Mouse (Mus musculus): ENCODE measurements around the gene Akt3. TPM values are rescaled to one million over a fixed set of nuclear protein-coding genes. Genes with fewer than 3 reads are reported as not detected.
A peak's percentile ranks its signal among the peaks of the same experiment; 100 is the strongest.

Akt3 gene
- polyA plus RNA-seq, 1 experiment = 8.7 TPM

DNA sequence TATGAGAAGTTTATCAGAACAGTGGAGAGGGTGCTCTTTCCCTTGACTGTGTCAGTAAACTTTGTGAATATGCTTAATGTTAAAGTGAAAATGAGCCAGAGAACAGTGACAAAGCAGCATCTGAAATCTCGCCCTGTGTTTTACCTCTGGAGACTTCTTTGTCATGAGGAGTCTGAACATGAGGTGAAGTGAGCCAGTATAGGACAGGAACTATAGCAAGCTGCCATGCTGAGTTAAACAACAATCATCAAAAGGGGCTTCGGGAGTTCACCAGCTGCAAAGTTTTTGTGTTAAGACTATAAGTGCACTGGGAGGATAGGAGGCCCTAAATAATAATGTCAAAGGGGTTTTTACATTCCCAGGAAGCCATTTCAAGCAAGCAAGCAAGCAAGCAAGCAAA, 71.3 kb downstream of the Akt3 start:
- H3K79me2 ChIP-seq (ENCODE audit: control insufficient read depth, insufficient read depth) = no peaks in the 10 kb centered on the region
- no peaks in the 10 kb centered on the region for H3K36me3 ChIP-seq (ENCODE audit: control insufficient read depth, insufficient read depth)
- TF ChIP-seq TCF12 (IDR thresholded peaks at IDR 0.05; ENCODE audit: insufficient read depth, poor library complexity, severe bottlenecking) = no peak
- TF ChIP-seq REST (IDR thresholded peaks at IDR 0.05; ENCODE audit: insufficient read depth, insufficient read length) = no peak
- TF ChIP-seq MAX (IDR thresholded peaks at IDR 0.05; ENCODE audit: low read depth) = no peak
- TF ChIP-seq POLR2A (IDR thresholded peaks at IDR 0.05; ENCODE audit: insufficient read length, low read depth) = no peak
- no peak for TF ChIP-seq CEBPB (IDR thresholded peaks at IDR 0.05; ENCODE audit: insufficient read depth, poor library complexity, severe bottlenecking)
- no peak for TF ChIP-seq SRF (IDR thresholded peaks at IDR 0.05; ENCODE audit: control insufficient read depth, insufficient read length, low read depth)
- TF ChIP-seq POLR2AphosphoS2 (IDR thresholded peaks at IDR 0.05; ENCODE audit: insufficient read length, low read depth) = no peak
- no peak for TF ChIP-seq TCF3 (IDR thresholded peaks at IDR 0.05; ENCODE audit: insufficient read length, low read depth)
- H3K27me3 ChIP-seq (ENCODE audit: control insufficient read depth, insufficient read depth, insufficient read length) = no peaks in the 10 kb centered on the region
- no peak overlapping the region for H3K4me2 ChIP-seq (ENCODE audit: low read depth)
- no peak overlapping the region for H3ac ChIP-seq (ENCODE audit: control insufficient read depth, insufficient read length)
- H3K4me3 ChIP-seq = no peak overlapping the region

DNA sequence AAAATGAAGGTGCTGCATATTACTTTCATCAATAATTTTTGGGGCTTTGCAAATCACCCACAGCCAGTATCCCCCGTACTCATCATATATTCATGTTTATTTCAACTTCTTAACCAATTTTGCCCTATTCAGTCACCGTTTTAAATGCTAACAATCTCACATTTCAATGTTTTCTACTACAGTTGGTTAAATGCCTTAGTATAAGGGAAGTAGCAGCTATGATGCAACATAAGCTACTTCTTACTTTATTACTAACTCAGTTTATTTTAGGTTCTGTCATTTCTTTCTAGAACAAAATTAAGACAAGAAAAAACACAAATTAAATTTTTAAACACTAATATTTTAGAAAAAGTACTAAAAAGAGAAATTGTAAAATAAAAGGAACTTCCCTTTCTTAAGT, 78.4 kb downstream of the Akt3 start:
- Histone ChIP-seq H3K4me2 (ENCODE audit: low read depth) (no peak overlapping the region), H3ac (ENCODE audit: control insufficient read depth, insufficient read length) (no peak overlapping the region), H3K27me3 (ENCODE audit: control insufficient read depth, insufficient read depth, insufficient read length) (no peaks in the 10 kb centered on the region), H3K4me3 (no peak overlapping the region), H3K79me2 (ENCODE audit: control insufficient read depth, insufficient read depth) (peaks cover 4% of the 10 kb centered on the region), H3K36me3 (ENCODE audit: control insufficient read depth, insufficient read depth) (no peaks in the 10 kb centered on the region)
- TF ChIP-seq CEBPB (IDR thresholded peaks at IDR 0.05; ENCODE audit: insufficient read depth, poor library complexity, severe bottlenecking) = peak; percentile 41; the same call in 1 of the 2 replicates
- TF ChIP-seq MAX (IDR thresholded peaks at IDR 0.05; ENCODE audit: low read depth) = no peak
- no peak for TF ChIP-seq TCF12 (IDR thresholded peaks at IDR 0.05; ENCODE audit: insufficient read depth, poor library complexity, severe bottlenecking)
- TF ChIP-seq USF1 (IDR thresholded peaks at IDR 0.05; ENCODE audit: low read depth) = no peak
- TF ChIP-seq SRF (IDR thresholded peaks at IDR 0.05; ENCODE audit: control insufficient read depth, insufficient read length, low read depth) = no peak

DNA sequence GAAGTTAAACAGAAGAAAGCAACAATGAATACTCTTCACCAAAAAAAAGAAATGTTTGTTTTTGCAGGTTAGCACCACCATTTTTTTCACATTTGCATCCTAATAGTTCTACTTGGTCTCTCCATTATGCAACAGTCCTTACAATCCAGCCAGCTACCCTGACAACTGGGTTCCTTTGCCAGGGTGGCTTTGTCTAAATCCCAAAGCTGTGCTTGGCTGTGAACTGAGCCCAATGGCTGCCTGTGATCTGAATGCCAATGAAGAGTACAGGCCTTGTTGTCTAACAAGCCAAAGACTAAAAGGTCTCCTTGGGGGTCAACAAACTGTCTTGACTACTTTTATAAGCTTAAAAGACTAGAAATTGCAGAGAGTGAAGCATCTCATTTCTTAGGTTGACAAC, 82.6 kb downstream of the Akt3 start:
- Histone ChIP-seq H3K79me2 (ENCODE audit: control insufficient read depth, insufficient read depth) (peaks cover 16% of the 10 kb centered on the region), H3K36me3 (ENCODE audit: control insufficient read depth, insufficient read depth) (no peaks in the 10 kb centered on the region), H3K27me3 (ENCODE audit: control insufficient read depth, insufficient read depth, insufficient read length) (no peaks in the 10 kb centered on the region), H3ac (ENCODE audit: control insufficient read depth, insufficient read length) (no peak overlapping the region), H3K4me3 (no peak overlapping the region), H3K4me2 (ENCODE audit: low read depth) (no peak overlapping the region)
- TF ChIP-seq MYOD1 (IDR thresholded peaks at IDR 0.05; ENCODE audit: control insufficient read depth in 1 of 3, insufficient read length in 2 of 3, low read depth in 2 of 3) (no peak), REST (IDR thresholded peaks at IDR 0.05; ENCODE audit: insufficient read depth, insufficient read length) (no peak), USF1 (IDR thresholded peaks at IDR 0.05; ENCODE audit: low read depth) (no peak), CEBPB (IDR thresholded peaks at IDR 0.05; ENCODE audit: insufficient read depth, poor library complexity, severe bottlenecking) (no peak), MAX (IDR thresholded peaks at IDR 0.05; ENCODE audit: low read depth) (no peak), E2F4 (IDR thresholded peaks at IDR 0.05; ENCODE audit: insufficient read depth) (no peak)

DNA sequence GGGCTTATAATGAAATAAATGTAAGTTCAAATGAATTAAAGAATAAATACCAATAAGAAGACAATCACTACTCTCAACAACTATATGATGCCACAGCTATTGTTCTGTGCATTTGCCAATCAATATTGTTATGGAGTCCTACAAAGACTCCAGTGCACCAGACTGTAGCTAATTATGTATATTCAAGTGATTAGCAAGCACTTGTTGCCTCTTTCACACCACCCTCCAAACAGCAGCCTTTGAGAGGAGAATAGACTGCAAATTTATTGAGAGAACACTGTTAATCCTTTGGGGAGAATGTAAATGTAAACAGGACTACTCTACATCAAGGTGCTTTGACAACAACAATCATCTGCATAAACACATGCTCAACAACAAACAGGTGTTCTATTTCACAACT, 86.7 kb downstream of the Akt3 start:
- Histone ChIP-seq H3K79me2 (ENCODE audit: control insufficient read depth, insufficient read depth) (peaks cover 16% of the 10 kb centered on the region), H3K4me2 (ENCODE audit: low read depth) (no peak overlapping the region), H3ac (ENCODE audit: control insufficient read depth, insufficient read length) (no peak overlapping the region), H3K27me3 (ENCODE audit: control insufficient read depth, insufficient read depth, insufficient read length) (no peaks in the 10 kb centered on the region), H3K4me3 (no peak overlapping the region), H3K36me3 (ENCODE audit: control insufficient read depth, insufficient read depth) (no peaks in the 10 kb centered on the region)
- TF ChIP-seq POLR2A (IDR thresholded peaks at IDR 0.05; ENCODE audit: insufficient read length, low read depth) (no peak), USF1 (IDR thresholded peaks at IDR 0.05; ENCODE audit: low read depth) (no peak), MYOD1 (IDR thresholded peaks at IDR 0.05; ENCODE audit: control insufficient read depth in 1 of 3, insufficient read length in 2 of 3, low read depth in 2 of 3) (no peak)

DNA sequence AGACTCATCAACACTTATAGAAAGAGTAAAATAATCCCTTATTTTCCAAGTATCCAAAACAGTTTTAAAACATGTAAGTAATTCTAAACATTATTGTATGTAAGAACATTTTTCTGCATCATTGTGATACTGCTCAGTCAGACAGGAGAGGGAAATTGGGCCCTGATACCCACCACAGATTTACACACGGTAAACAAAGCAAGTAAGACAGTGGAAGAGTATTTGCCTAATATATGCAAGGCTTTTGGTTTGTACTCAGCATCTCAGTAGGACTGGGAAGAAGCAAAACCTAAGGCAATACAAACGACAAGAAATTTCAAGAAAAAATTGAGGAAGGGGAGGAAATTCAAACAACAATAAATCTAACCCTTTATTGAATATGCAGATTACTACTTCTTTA, 92.2 kb downstream of the Akt3 start:
- Histone ChIP-seq H3K27me3 (ENCODE audit: control insufficient read depth, insufficient read depth, insufficient read length) (no peaks in the 10 kb centered on the region), H3K36me3 (ENCODE audit: control insufficient read depth, insufficient read depth) (no peaks in the 10 kb centered on the region), H3K79me2 (ENCODE audit: control insufficient read depth, insufficient read depth) (peaks cover 6% of the 10 kb centered on the region), H3K4me2 (ENCODE audit: low read depth) (no peak overlapping the region), H3K4me3 (no peak overlapping the region), H3ac (ENCODE audit: control insufficient read depth, insufficient read length) (no peak overlapping the region)
- TF ChIP-seq POLR2AphosphoS2 (IDR thresholded peaks at IDR 0.05; ENCODE audit: insufficient read length, low read depth) (no peak), TCF3 (IDR thresholded peaks at IDR 0.05; ENCODE audit: insufficient read length, low read depth) (no peak), USF1 (IDR thresholded peaks at IDR 0.05; ENCODE audit: low read depth) (no peak), SRF (IDR thresholded peaks at IDR 0.05; ENCODE audit: control insufficient read depth, insufficient read length, low read depth) (no peak), CEBPB (IDR thresholded peaks at IDR 0.05; ENCODE audit: insufficient read depth, poor library complexity, severe bottlenecking) (no peak), MYOD1 (IDR thresholded peaks at IDR 0.05; ENCODE audit: control insufficient read depth in 1 of 3, insufficient read length in 2 of 3, low read depth in 2 of 3) (no peak), MAX (IDR thresholded peaks at IDR 0.05; ENCODE audit: low read depth) (no peak), MYOG (IDR thresholded peaks at IDR 0.05; ENCODE audit: control insufficient read depth in 1 of 3, insufficient read depth in 1 of 3, insufficient read length in 2 of 3, low read depth in 2 of 3) (no peak), REST (IDR thresholded peaks at IDR 0.05; ENCODE audit: insufficient read depth, insufficient read length) (no peak)

DNA sequence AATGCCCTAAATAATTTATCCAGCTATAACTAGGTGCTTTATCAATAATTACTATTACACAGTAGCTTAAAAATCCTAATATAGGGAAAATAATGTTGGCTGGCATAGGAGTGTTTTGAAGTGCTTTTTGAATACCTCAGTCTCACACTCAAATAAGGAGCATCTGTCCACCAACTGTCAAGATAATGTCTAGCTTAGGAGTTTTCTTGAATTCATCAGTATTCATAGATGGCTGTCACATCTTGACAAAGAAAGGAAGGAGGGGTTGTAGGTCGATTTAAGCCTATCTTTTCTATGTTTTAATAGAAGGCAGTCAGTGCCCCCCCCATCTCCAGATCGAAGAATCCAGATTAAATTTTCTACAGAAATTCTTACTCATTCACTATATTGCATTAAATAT, 92.7 kb downstream of the Akt3 start:
- H3K27me3 ChIP-seq (ENCODE audit: control insufficient read depth, insufficient read depth, insufficient read length) = no peaks in the 10 kb centered on the region
- peaks cover 10% of the 10 kb centered on the region for H3K79me2 ChIP-seq (ENCODE audit: control insufficient read depth, insufficient read depth)
- no peak overlapping the region for H3K4me3 ChIP-seq
- H3ac ChIP-seq (ENCODE audit: control insufficient read depth, insufficient read length) = no peak overlapping the region
- H3K36me3 ChIP-seq (ENCODE audit: control insufficient read depth, insufficient read depth) = no peaks in the 10 kb centered on the region
- H3K4me2 ChIP-seq (ENCODE audit: low read depth) = no peak overlapping the region
- TF ChIP-seq POLR2AphosphoS2 (IDR thresholded peaks at IDR 0.05; ENCODE audit: insufficient read length, low read depth) (no peak), POLR2A (IDR thresholded peaks at IDR 0.05; ENCODE audit: insufficient read length, low read depth) (no peak), TCF3 (IDR thresholded peaks at IDR 0.05; ENCODE audit: insufficient read length, low read depth) (no peak), MYOG (IDR thresholded peaks at IDR 0.05; ENCODE audit: control insufficient read depth in 1 of 3, insufficient read depth in 1 of 3, insufficient read length in 2 of 3, low read depth in 2 of 3) (no peak), MYOD1 (IDR thresholded peaks at IDR 0.05; ENCODE audit: control insufficient read depth in 1 of 3, insufficient read length in 2 of 3, low read depth in 2 of 3) (no peak), SRF (IDR thresholded peaks at IDR 0.05; ENCODE audit: control insufficient read depth, insufficient read length, low read depth) (no peak), USF1 (IDR thresholded peaks at IDR 0.05; ENCODE audit: low read depth) (no peak), E2F4 (IDR thresholded peaks at IDR 0.05; ENCODE audit: insufficient read depth) (no peak), MAX (IDR thresholded peaks at IDR 0.05; ENCODE audit: low read depth) (no peak), REST (IDR thresholded peaks at IDR 0.05; ENCODE audit: insufficient read depth, insufficient read length) (no peak), CEBPB (IDR thresholded peaks at IDR 0.05; ENCODE audit: insufficient read depth, poor library complexity, severe bottlenecking) (no peak), TCF12 (IDR thresholded peaks at IDR 0.05; ENCODE audit: insufficient read depth, poor library complexity, severe bottlenecking) (no peak)

Measured in myocyte (in vitro differentiated cells).